Mouse (Mus musculus): ENCODE results near the gene Cep44. TPM values are rescaled to one million over a fixed set of nuclear protein-coding genes. Genes with fewer than 3 reads are reported as not detected.

The Cep44 gene
- total RNA-seq, 2 experiments from 2014 or later, result 17.7 to 20.0 TPM

DNA sequence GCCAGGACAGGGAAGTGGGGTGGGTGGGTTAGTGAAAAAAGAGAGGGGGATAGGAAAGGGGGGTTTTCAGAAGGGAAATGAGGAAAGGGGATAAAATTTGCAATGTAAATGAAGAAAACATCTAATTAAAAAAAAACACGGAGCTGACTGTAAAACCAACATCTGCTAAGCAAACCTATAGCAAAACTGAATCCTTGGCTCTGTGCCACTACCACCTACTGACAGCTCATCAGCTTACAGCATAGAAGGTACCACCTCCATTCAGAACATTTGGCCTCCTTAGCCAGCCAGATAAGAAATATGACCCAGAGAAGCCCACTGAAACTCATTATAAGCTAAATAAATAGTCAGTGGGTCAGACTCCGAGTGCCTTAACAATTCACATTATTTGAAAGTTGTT, 61.4 kb downstream of the Cep44 start:
- no peak for DNase-seq (ENCODE audit: low spot score in 2 of 2)

DNA sequence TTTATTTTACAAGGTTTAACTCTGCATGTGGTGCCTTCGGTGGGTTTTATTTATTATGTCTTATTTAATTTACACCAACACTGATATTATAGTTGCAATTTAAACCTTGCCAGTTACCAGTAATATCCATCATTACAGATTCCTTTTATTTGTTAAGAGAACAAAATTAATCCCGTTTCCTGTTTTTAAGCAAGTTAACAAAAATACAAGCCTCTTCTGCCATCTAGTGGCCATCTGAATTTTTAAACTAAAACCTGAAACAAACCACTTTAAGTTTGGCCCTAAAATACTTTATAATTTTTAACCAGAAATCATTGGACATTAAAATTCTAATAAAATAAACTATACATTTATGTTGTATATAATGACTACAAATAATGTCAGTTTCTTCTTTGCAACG, 64.8 kb downstream of the Cep44 start:
- DNase-seq (ENCODE audit: low spot score in 2 of 2), result no peak

Small RNAs within 50 kb of the gene (microRNA-seq; reads per million reads assigned to microRNA genes)
- not detected for gene Gm25992

Other genes with a start within 250 kb of the Cep44 start
- 10 to 100 TPM; 20.6 to 22.3 TPM for gene Fbxo8, start within 50 bp of the Cep44 start, total RNA-seq (2021)